Mouse (Mus musculus): ENCODE results near the gene Fam222b.

GRCm38 (mm10) chr11:78161968-78162367 lies 67.5 kb downstream of the Fam222b start:
- TF ChIP-seq CTCF (IDR thresholded peaks at IDR 0.05; ENCODE audit: low read depth), result no peak
- TF ChIP-seq EP300 (IDR thresholded peaks at IDR 0.05; ENCODE audit: low read depth), result no peak
